Mouse (Mus musculus) midbrain, embryonic 14.5 days (tissue): ENCODE results near the gene Jak3. TPM values are rescaled to one million over a fixed set of nuclear protein-coding genes. Genes with fewer than 3 reads are reported as not detected.

ENCODE experiments used
- ATAC-seq: fragments of 200-750 bp; cut with Nextera tagmentation; 2 replicates; pipeline ENCODE4 v1.8.0; 2017; ENCODE audit warnings: moderate number of reproducible peaks, moderate library complexity; ENCODE audit not compliant: low FRiP score, low TSS enrichment
- DNase-seq: peaks from one replicate; pipeline ENCODE4 v3.0.0-alpha.2; 2015
- H3K27ac ChIP-seq: fragments of 300-500 bp; sonication (generic); replicated peaks from 2 replicates; pipeline ENCODE4 v1.5.1; 2014; ENCODE audit warnings: mild to moderate bottlenecking, low read depth, low read length, moderate library complexity
- H3K27me3 ChIP-seq: fragments of 300-500 bp; sonication (generic); 2 replicates; pipeline ENCODE4 v1.6.1; 2014; ENCODE audit warnings: low read length, control low read depth, mixed read lengths; ENCODE audit not compliant: control insufficient read depth, insufficient read depth
- H3K36me3 ChIP-seq: fragments of 300-500 bp; sonication (generic); 2 replicates; pipeline ENCODE4 v1.6.1; 2014; ENCODE audit warnings: low read length, control low read depth; ENCODE audit not compliant: control insufficient read depth, insufficient read depth
- H3K4me1 ChIP-seq: fragments of 300-500 bp; sonication (generic); 2 replicates; pipeline ENCODE4 v1.6.1; 2014; ENCODE audit warnings: mild to moderate bottlenecking, antibody characterized with exemption, low read length, control low read depth; ENCODE audit not compliant: control insufficient read depth, insufficient read depth
- H3K4me2 ChIP-seq: fragments of 300-500 bp; sonication (generic); 2 replicates; pipeline ENCODE4 v1.6.1; 2014; ENCODE audit warnings: mild to moderate bottlenecking, low read length, moderate library complexity
- H3K4me3 ChIP-seq: fragments of 300-500 bp; sonication (generic); replicated peaks from 2 replicates; pipeline ENCODE4 v1.5.1; 2014; ENCODE audit warnings: low read depth, low read length
- H3K9ac ChIP-seq: fragments of 300-500 bp; sonication (generic); replicated peaks from 2 replicates; pipeline ENCODE4 v1.6.1; 2014; ENCODE audit warnings: mild to moderate bottlenecking, low read length, moderate library complexity
- H3K9me3 ChIP-seq: fragments of 300-500 bp; sonication (generic); 2 replicates; pipeline ENCODE4 v1.6.1; 2016; ENCODE audit warnings: low read length, control low read depth, mixed read lengths; ENCODE audit not compliant: control insufficient read depth
- WGBS: fragments of 180-500 bp; shearing (Covaris S2); extraction: QIAGEN DNeasy Blood & Tissue Kit; methylation state at CpG from one replicate; pipeline ENCODE4 v1.1.7; 2014; 5-methylcytosine and 5-hydroxymethylcytosine counted together
- polyA plus RNA-seq: library from polyadenylated mRNA; unstranded; fragments of >200 nt; fragmentation: Nextera tagmentation; extraction: Ambion mirVana; gene quantifications from 2 replicates; pipeline ENCODE4 v1.2.1, GENCODE M21; 2014

Jak3 gene
- 2.5 and 3.6 TPM in 2 replicates for polyA plus RNA-seq

- H3K27me3 ChIP-seq = peaks cover 49% of the 10 kb centered on the region
- WGBS = 3% methylated on average over 40 of the region's 40 CpGs
- H3K4me3 ChIP-seq = peak within 1 kb of the TSS; percentile 61
- H3K9me3 ChIP-seq = no peaks in the 10 kb centered on the region
- H3K4me1 ChIP-seq = 0 out of 2 replicates have a peak, but pooled peaks cover 8% of the 10 kb centered on the region
- no peaks in the 10 kb centered on the region for H3K36me3 ChIP-seq
- ATAC-seq = peak; percentile 41; the same call in 1 of the 2 replicates
- peak within 1 kb of the TSS; percentile 75 for H3K9ac ChIP-seq
- 0 out of 2 replicates have a peak within 1 kb of the TSS, but pooled peaks have one; percentile 52 for H3K27ac ChIP-seq
- peak within 1 kb of the TSS; percentile 82 for H3K4me2 ChIP-seq
- DNase-seq = peak; percentile 87
Measured at GRCm38 (mm10) chr8:71676020-71676741, at the start of gene Jak3. Jak3 (plus strand) TSS chr8:71676296.

GRCm38 (mm10) chr8:71626753-71627152 is 49.3 kb upstream of the Jak3 start:
- WGBS = 87% methylated on average over 9 of the region's 9 CpGs
- no peak overlapping the region for H3K27ac ChIP-seq
- DNase-seq (no peak), ATAC-seq (no peak)
- peaks cover 39% of the 10 kb centered on the region for H3K36me3 ChIP-seq
- no peak overlapping the region for H3K4me2 ChIP-seq
- peaks cover 12% of the 10 kb centered on the region for H3K4me1 ChIP-seq
- H3K27me3 ChIP-seq = peaks cover 10% of the 10 kb centered on the region
- H3K9me3 ChIP-seq = no peaks in the 10 kb centered on the region
- H3K4me3 ChIP-seq = no peak overlapping the region
- no peak overlapping the region for H3K9ac ChIP-seq

- DNase-seq (no peak), ATAC-seq (no peak)
- 53% methylated on average over 9 of the region's 9 CpGs for WGBS
- Histone ChIP-seq H3K4me2 (no peak overlapping the region), H3K4me3 (no peak overlapping the region), H3K9me3 (no peaks in the 10 kb centered on the region), H3K4me1 (peaks cover 12% of the 10 kb centered on the region), H3K27me3 (peaks cover 10% of the 10 kb centered on the region), H3K36me3 (peaks cover 32% of the 10 kb centered on the region), H3K9ac (no peak overlapping the region), H3K27ac (no peak overlapping the region)
Measured at GRCm38 (mm10) chr8:71627265-71628099, 48.6 kb upstream of the Jak3 start.

- peaks cover 10% of the 10 kb centered on the region for H3K27me3 ChIP-seq
- DNase-seq = no peak
- peak overlapping the region; percentile 41 for H3K4me3 ChIP-seq
- peaks cover 21% of the 10 kb centered on the region for H3K36me3 ChIP-seq
- 9% methylated on average over 16 of the region's 16 CpGs for WGBS
- peak overlapping the region; percentile 95 for H3K4me2 ChIP-seq
- no peak for ATAC-seq
- H3K9me3 ChIP-seq = no peaks in the 10 kb centered on the region
- H3K4me1 ChIP-seq = peaks cover 12% of the 10 kb centered on the region
- peak overlapping the region; percentile 84 for H3K27ac ChIP-seq
- peak overlapping the region; percentile 66 for H3K9ac ChIP-seq
Measured at GRCm38 (mm10) chr8:71628396-71629095, 47.5 kb upstream of the Jak3 start.

GRCm38 (mm10) chr8:71629096-71629697 is 46.9 kb upstream of the Jak3 start:
- Histone ChIP-seq H3K4me3 (peak overlapping the region; percentile 41), H3K36me3 (peaks cover 15% of the 10 kb centered on the region), H3K4me2 (peak overlapping the region; percentile 95), H3K9me3 (no peaks in the 10 kb centered on the region), H3K27ac (peak overlapping the region; percentile 84), H3K4me1 (peaks cover 12% of the 10 kb centered on the region), H3K9ac (peak overlapping the region; percentile 66), H3K27me3 (peaks cover 10% of the 10 kb centered on the region)
- DNase-seq (peak; percentile 95), ATAC-seq (peak; percentile 88)
- under 1% methylated on average over 55 of the region's 55 CpGs for WGBS

GRCm38 (mm10) chr8:71629781-71630212 is 46.3 kb upstream of the Jak3 start:
- Histone ChIP-seq H3K9ac (peak overlapping the region; percentile 66; the same call in 1 of the 2 replicates), H3K4me1 (peaks cover 12% of the 10 kb centered on the region), H3K36me3 (peaks cover 9% of the 10 kb centered on the region; the same call in 1 of the 2 replicates), H3K4me2 (peak overlapping the region; percentile 95), H3K4me3 (peak overlapping the region; percentile 41), H3K27me3 (peaks cover 10% of the 10 kb centered on the region), H3K27ac (peak overlapping the region; percentile 84), H3K9me3 (no peaks in the 10 kb centered on the region)
- DNase-seq = peak; percentile 41
- peak; percentile 22 for ATAC-seq
- 3% methylated on average over 25 of the region's 25 CpGs for WGBS

GRCm38 (mm10) chr8:71630761-71631160 is 45.3 kb upstream of the Jak3 start:
- ATAC-seq (no peak), DNase-seq (no peak)
- H3K4me3 ChIP-seq = no peak overlapping the region
- peaks cover 12% of the 10 kb centered on the region for H3K4me1 ChIP-seq
- H3K9me3 ChIP-seq = no peaks in the 10 kb centered on the region
- peaks cover 12% of the 10 kb centered on the region; the same call in 1 of the 2 replicates for H3K36me3 ChIP-seq
- H3K27me3 ChIP-seq = peaks cover 10% of the 10 kb centered on the region
- WGBS = 87% methylated on average over 6 of the region's 6 CpGs
- no peak overlapping the region for H3K27ac ChIP-seq
- H3K9ac ChIP-seq = no peak overlapping the region
- no peak overlapping the region for H3K4me2 ChIP-seq

GRCm38 (mm10) chr8:71631897-71632296 is 44.2 kb upstream of the Jak3 start:
- WGBS = 59% methylated on average over 2 of the region's 2 CpGs
- DNase-seq = no peak
- H3K27me3 ChIP-seq = peaks cover 10% of the 10 kb centered on the region
- 0 out of 2 replicates have a peak, but pooled peaks cover 7% of the 10 kb centered on the region for H3K36me3 ChIP-seq
- H3K27ac ChIP-seq = no peak overlapping the region
- H3K4me1 ChIP-seq = peaks cover 12% of the 10 kb centered on the region
- H3K9ac ChIP-seq = no peak overlapping the region
- no peak overlapping the region for H3K4me2 ChIP-seq
- no peak for ATAC-seq
- no peak overlapping the region for H3K4me3 ChIP-seq
- H3K9me3 ChIP-seq = no peaks in the 10 kb centered on the region
